Mouse (Mus musculus) cerebellum, adult 2 months (tissue): ENCODE measurements around the gene Hint1. TPM values are rescaled to one million over a fixed set of nuclear protein-coding genes. Genes with fewer than 3 reads are reported as not detected.

Source experiments
- DNase-seq, 2 experiments: peaks; one replicate each; pipeline ENCODE4 v3.0.0; 2021
- H3K27ac ChIP-seq: fragments of 200-500 bp; 2 replicates; pipeline ENCODE4 v1.5.1; 2012; ENCODE audit warnings: low read length, control low read depth, inconsistent platforms; ENCODE audit not compliant: insufficient read depth
- H3K27me3 ChIP-seq: fragments of 200-500 bp; 2 replicates; pipeline ENCODE4 v1.6.1; 2012; ENCODE audit warnings: inconsistent platforms, mild to moderate bottlenecking, low read length, moderate library complexity; ENCODE audit not compliant: control insufficient read depth, insufficient read depth
- H3K4me1 ChIP-seq: fragments of 200-500 bp; 2 replicates; pipeline ENCODE4 v1.6.1; 2011; ENCODE audit warnings: low read length; ENCODE audit not compliant: control insufficient read depth, insufficient read depth
- H3K4me3 ChIP-seq: fragments of 200-500 bp; replicated peaks from 2 replicates; pipeline ENCODE3; 2011; ENCODE audit warnings: mild to moderate bottlenecking, low read depth, low read length, control low read depth; ENCODE audit not compliant: insufficient read depth
- CTCF ChIP-seq: fragments of 200-500 bp; IDR thresholded peaks from 2 replicates; pipeline ENCODE4 v1.5.1; 2011; ENCODE audit warnings: low read depth, mild to moderate bottlenecking, control low read depth, low read length, moderate library complexity, borderline replicate concordance; ENCODE audit not compliant: insufficient read depth
- POLR2A ChIP-seq: fragments of 200-500 bp; IDR thresholded peaks from 2 replicates; pipeline ENCODE4 v1.6.1; 2011; ENCODE audit warnings: low read length, control low read depth, borderline replicate concordance; ENCODE audit not compliant: insufficient read depth
- WGBS: fragments of 180-500 bp; shearing (Covaris S2); methylation state at CpG from one replicate; pipeline ENCODE4 v1.1.7; 2018; 5-methylcytosine and 5-hydroxymethylcytosine counted together
- polyA plus RNA-seq: library from polyadenylated mRNA; depleted of rRNA; stranded (reverse); fragments of >200 nt; gene quantifications from 2 replicates; pipeline ENCODE4 v1.2.3, GENCODE M21; 2012

Gene Hint1
- polyA plus RNA-seq, 1 experiment: 786 TPM

- Histone ChIP-seq H3K27me3 (no peaks in the 10 kb centered on the region), H3K27ac (no peak overlapping the region), H3K4me1 (no peaks in the 10 kb centered on the region), H3K4me3 (no peak overlapping the region)
- WGBS: 95% methylated on average over 5 of the region's 5 CpGs
- DNase-seq: no peak
- TF ChIP-seq CTCF (no peak), POLR2A (no peak)
Measured at GRCm38 (mm10) chr11:54907259-54907658, 41.1 kb downstream of the Hint1 start.

DNA sequence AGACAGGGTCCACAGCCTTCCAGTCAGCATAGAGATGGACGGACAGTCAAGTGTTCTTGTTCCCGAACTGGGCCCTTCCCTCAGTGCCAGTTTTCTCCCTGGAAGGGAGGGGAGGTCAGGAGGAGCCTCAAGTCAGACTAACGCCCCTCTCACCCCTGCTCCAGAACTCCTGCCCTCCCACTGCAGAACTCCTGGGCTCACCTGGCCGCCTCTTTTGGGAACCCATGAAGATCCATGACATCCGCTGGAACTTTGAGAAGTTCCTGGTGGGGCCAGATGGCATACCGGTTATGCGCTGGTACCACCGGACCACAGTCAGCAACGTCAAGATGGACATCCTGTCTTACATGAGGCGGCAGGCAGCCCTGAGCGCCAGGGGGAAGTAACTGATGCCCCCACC lies 43.1 kb downstream of the Hint1 start:
- Histone ChIP-seq H3K4me1 (peaks cover 6% of the 10 kb centered on the region; the same call in 1 of the 2 replicates), H3K27me3 (no peaks in the 10 kb centered on the region), H3K4me3 (no peak overlapping the region), H3K27ac (no peak overlapping the region)
- 93% methylated on average over 11 of the region's 11 CpGs for WGBS
- DNase-seq: no peak
- TF ChIP-seq POLR2A (no peak), CTCF (no peak)

DNA sequence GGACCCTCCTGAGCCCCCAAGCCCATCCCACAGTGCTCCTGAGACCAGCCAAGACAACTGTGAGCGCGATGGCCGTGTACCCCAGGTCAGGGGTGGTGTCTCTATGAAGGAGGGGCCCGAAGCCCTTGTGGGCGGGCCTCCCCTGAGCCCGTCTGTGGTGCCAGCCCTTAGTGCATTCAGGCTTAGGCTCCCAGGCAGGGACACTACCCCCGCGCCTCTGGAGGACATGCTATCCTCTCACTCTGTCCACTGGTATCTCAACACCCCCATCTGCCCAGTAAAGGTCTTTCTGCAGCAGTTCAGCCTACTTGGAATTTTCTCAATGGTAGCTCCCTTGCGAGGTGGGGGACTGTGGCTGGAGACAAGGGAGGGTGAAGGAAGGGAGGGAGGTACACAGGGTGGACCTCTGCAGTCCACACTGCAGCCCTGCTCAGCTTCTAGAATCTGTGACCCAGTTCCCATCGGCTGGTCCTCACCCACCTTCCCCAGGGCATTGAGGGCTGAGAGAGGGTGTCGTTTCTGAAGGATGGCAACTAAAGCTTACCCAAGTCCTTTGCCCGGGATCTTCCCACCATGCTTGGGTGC lies 44.0 kb downstream of the Hint1 start:
- WGBS: 84% methylated on average over 12 of the region's 12 CpGs
- no peak for TF ChIP-seq POLR2A
- TF ChIP-seq CTCF: no peak
- peaks cover 8% of the 10 kb centered on the region; the same call in 1 of the 2 replicates for H3K4me1 ChIP-seq
- no peak for DNase-seq
- no peaks in the 10 kb centered on the region for H3K27me3 ChIP-seq
- no peak overlapping the region for H3K27ac ChIP-seq
- no peak overlapping the region for H3K4me3 ChIP-seq

- TF ChIP-seq CTCF (no peak), POLR2A (no peak)
- 98% methylated on average over 3 of the region's 3 CpGs for WGBS
Measured at GRCm38 (mm10) chr11:54911201-54911600, 45.0 kb downstream of the Hint1 start.

DNA sequence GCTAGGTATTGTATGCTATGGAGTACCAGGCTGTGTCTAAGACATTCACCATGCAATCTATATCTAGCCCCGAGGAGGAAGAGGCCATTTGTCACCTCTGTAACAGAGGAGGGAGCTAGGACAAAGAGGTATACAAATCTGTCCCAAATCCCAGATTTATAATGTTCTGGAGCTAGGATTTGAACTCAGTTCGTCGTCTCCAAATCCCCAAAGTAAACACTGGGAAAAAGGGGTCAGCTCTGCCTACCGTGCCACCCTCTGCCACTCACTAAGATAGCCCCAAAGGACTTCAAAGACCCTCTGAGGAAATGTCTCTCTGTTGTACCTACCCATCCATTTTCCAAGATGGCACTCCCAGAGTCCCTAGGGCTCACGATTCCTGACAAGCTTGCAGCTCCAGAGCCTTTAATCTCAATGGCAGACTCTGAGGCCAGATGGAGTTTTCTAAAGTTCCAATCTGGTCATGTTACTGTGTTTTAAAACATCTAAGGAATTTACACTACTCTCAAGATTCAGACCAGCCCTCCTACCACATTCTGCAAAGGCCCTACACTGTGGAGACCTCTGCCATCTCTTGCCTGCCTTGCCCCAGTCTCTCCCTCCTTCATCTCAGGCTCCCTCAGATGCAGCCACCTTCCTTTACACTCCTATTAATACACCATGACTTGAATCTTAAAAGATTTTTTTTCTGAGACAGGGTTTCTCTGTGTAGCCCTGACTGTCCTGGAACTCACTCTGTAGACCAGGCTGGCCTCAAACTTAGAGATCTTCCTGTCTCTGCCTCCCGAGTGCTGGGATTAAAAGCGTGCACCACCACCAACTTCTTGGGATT lies 45.7 kb downstream of the Hint1 start:
- Histone ChIP-seq H3K4me1 (peaks cover 8% of the 10 kb centered on the region; the same call in 1 of the 2 replicates), H3K4me3 (no peak overlapping the region), H3K27me3 (no peaks in the 10 kb centered on the region), H3K27ac (no peak overlapping the region)
- WGBS: 94% methylated on average over 7 of the region's 7 CpGs
- no peak for DNase-seq
- TF ChIP-seq CTCF: no peak
- no peak for TF ChIP-seq POLR2A

More at GRCm38 (mm10) chr11:54911201-54911600, 45.0 kb downstream of the Hint1 start:
- Histone ChIP-seq H3K27ac (no peak overlapping the region), H3K27me3 (no peaks in the 10 kb centered on the region), H3K4me1 (peaks cover 8% of the 10 kb centered on the region; the same call in 1 of the 2 replicates), H3K4me3 (no peak overlapping the region)
- DNase-seq: no peak

- WGBS: 56% methylated on average over 9 of the region's 9 CpGs
- no peak overlapping the region for H3K4me3 ChIP-seq
- no peaks in the 10 kb centered on the region for H3K27me3 ChIP-seq
- no peak for DNase-seq
- no peak overlapping the region for H3K27ac ChIP-seq
- TF ChIP-seq POLR2A (no peak), CTCF (no peak)
- H3K4me1 ChIP-seq: peaks cover 8% of the 10 kb centered on the region; the same call in 1 of the 2 replicates
Measured at GRCm38 (mm10) chr11:54912503-54913316, 46.5 kb downstream of the Hint1 start.

DNA sequence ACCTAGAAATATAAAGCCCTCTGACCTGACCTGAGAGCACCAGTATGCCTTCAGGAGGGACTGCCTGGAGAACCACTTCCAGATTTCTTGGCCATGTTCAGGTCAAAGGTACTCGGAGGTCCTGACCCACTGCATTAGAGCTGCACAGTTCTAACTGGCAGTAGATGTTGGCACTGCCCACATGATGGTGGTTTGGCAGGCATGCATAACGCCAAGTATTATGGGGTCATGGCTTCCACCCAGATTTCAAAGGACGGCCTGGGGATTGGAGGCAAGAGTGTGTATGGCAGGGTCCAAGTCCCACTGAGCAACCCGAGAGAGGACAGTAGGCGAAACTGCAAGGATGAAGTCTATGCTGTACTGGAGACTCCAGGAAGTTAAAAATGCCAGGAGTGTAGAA lies 47.7 kb downstream of the Hint1 start:
- Histone ChIP-seq H3K4me3 (no peak overlapping the region), H3K27me3 (no peaks in the 10 kb centered on the region), H3K27ac (no peak overlapping the region), H3K4me1 (peaks cover 8% of the 10 kb centered on the region; the same call in 1 of the 2 replicates)
- peak in 1 of 2 experiments; percentile 37 for DNase-seq
- WGBS: 17% methylated on average over 5 of the region's 5 CpGs
- TF ChIP-seq CTCF (no peak), POLR2A (no peak)

DNA sequence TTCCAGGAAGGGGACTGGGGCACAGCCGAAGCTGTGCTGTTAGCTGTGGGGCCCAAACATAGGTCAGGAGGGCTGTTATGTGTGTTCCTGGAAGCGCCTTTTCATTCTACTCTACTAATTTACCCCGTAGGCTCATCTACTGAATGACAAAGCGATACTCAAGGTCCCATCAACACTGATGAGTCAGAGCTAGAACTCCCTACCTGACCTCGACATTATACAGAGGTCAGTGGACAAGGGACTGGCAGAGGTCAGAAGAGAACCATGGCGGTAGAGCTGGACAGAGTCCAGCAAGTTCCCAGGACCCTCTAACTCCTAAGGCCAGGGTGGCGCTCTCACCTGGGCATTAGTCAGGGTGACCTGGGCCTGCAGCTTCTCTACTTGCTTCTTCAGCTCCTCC lies 51.3 kb downstream of the Hint1 start:
- no peak for TF ChIP-seq POLR2A
- TF ChIP-seq CTCF: no peak
- Histone ChIP-seq H3K4me3 (no peak overlapping the region), H3K4me1 (peaks cover 8% of the 10 kb centered on the region; the same call in 1 of the 2 replicates), H3K27ac (no peak overlapping the region), H3K27me3 (no peaks in the 10 kb centered on the region)
- 88% methylated on average over 7 of the region's 7 CpGs for WGBS
- no peak for DNase-seq
